Mouse (Mus musculus) forebrain, embryonic 12.5 days (tissue): ENCODE measurements at regions not wholly inside any gene's neighbourhood (a gene's known extent, or its start where the extent isn't known, plus 50 kb on each side); places are given as distances from the start of the nearest gene placed in this dataset.
"Not testable (repeated sequence)": the region's sequence is repeated elsewhere in the genome, so short reads cannot be mapped to it uniquely, and the experiment has no call there.

Experiments
- ATAC-seq: fragments of 200-750 bp; cut with Nextera tagmentation; 2 replicates; pipeline ENCODE4 v1.8.0; 2017; ENCODE audit warnings: moderate TSS enrichment; ENCODE audit not compliant: low FRiP score
- H3K27ac ChIP-seq: fragments of 300-500 bp; sonication (generic); 2 replicates; pipeline ENCODE4 v1.5.1; 2016; ENCODE audit warnings: mild to moderate bottlenecking
- H3K27me3 ChIP-seq: fragments of 300-500 bp; sonication (generic); 2 replicates; pipeline ENCODE4 v1.6.1; 2016; ENCODE audit warnings: mild to moderate bottlenecking
- H3K36me3 ChIP-seq: fragments of 300-500 bp; sonication (generic); replicated peaks from 2 replicates; pipeline ENCODE4 v1.6.1; 2016; ENCODE audit warnings: mild to moderate bottlenecking
- H3K4me1 ChIP-seq: fragments of 300-500 bp; sonication (generic); 2 replicates; pipeline ENCODE4 v1.6.1; 2016
- H3K4me2 ChIP-seq: fragments of 300-500 bp; sonication (generic); 2 replicates; pipeline ENCODE4 v1.6.1; 2016; ENCODE audit warnings: mild to moderate bottlenecking, moderate library complexity
- H3K4me3 ChIP-seq: fragments of 300-500 bp; sonication (generic); replicated peaks from 2 replicates; pipeline ENCODE4 v1.5.1; 2016; ENCODE audit warnings: mild to moderate bottlenecking
- H3K9ac ChIP-seq: fragments of 300-500 bp; sonication (generic); 2 replicates; pipeline ENCODE4 v1.6.1; 2016; ENCODE audit warnings: mild to moderate bottlenecking
- H3K9me3 ChIP-seq: fragments of 300-500 bp; sonication (generic); 2 replicates; pipeline ENCODE4 v1.6.1; 2016
- WGBS: fragments of 180-500 bp; shearing (Covaris S2); methylation state at CpG from one replicate; pipeline ENCODE4 v1.1.7; 2016; 5-methylcytosine and 5-hydroxymethylcytosine counted together

DNA sequence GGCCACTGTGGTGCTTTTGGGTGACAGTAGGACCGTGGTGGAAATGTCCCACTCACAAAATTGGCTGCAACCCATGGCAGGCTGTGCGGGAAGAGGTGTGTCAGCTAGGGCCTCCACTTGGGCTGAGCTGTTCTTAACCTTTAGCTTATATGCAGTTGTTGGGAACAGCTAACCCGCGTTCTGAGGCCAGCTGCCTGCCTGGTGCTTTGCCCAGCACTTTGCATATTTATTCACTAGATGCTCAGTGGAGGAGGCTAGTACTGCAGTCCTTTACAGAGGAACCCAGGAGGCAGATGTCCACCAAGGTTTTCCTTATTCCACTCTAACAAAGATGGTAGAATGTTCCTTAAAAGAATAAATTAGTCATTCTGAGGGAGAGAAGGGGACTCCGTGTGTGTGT lies 101.3 kb downstream of the Sox2 start:
- Histone ChIP-seq H3K4me3 (no peak overlapping the region), H3K9me3 (no peaks in the 10 kb centered on the region), H3K9ac (no peak overlapping the region), H3K4me2 (no peak overlapping the region), H3K27ac (no peak overlapping the region), H3K27me3 (no peaks in the 10 kb centered on the region), H3K36me3 (no peaks in the 10 kb centered on the region), H3K4me1 (peaks cover 7% of the 10 kb centered on the region; the same call in 1 of the 2 replicates)
- no peak for ATAC-seq
- 77% methylated on average over 5 of the region's 5 CpGs for WGBS

GRCm38 (mm10) chr3:34753557-34753956 lies 103.4 kb downstream of the Sox2 start:
- Histone ChIP-seq H3K4me3 (no peak overlapping the region), H3K4me2 (no peak overlapping the region), H3K9me3 (no peaks in the 10 kb centered on the region), H3K4me1 (peaks cover 7% of the 10 kb centered on the region; the same call in 1 of the 2 replicates), H3K36me3 (no peaks in the 10 kb centered on the region), H3K27me3 (no peaks in the 10 kb centered on the region), H3K27ac (no peak overlapping the region), H3K9ac (no peak overlapping the region)
- ATAC-seq: no peak
- 83% methylated on average over 8 of the region's 8 CpGs for WGBS

DNA sequence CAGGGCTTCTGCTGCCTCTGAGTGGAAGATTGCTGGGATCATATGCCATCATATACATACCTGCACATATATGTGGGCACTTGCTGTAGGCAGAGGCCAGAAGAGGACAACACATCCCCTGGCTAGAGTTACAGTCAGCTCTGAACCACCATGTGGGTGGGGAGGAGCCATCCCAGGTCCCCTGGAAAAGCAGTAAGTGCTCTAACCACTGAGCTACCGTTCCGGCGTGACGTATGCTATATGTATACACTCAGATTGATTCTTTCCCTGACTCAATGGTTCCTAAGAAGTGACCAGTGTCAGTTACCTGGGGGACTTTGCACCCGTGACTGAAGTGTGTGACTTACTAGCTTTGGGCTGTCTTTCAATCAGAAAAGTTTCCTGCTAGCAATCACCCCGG lies 104.6 kb downstream of the Sox2 start:
- Histone ChIP-seq H3K4me1 (peaks cover 6% of the 10 kb centered on the region; the same call in 1 of the 2 replicates), H3K27ac (no peak overlapping the region), H3K4me2 (no peak overlapping the region), H3K4me3 (no peak overlapping the region), H3K9me3 (no peaks in the 10 kb centered on the region), H3K36me3 (no peaks in the 10 kb centered on the region), H3K9ac (no peak overlapping the region), H3K27me3 (no peaks in the 10 kb centered on the region)
- ATAC-seq: no peak
- 93% methylated on average over 6 of the region's 6 CpGs for WGBS

- ATAC-seq, H3K27me3 ChIP-seq, H3K36me3 ChIP-seq, H3K9ac ChIP-seq, H3K27ac ChIP-seq, H3K4me1 ChIP-seq, H3K4me2 ChIP-seq, H3K4me3 ChIP-seq, H3K9me3 ChIP-seq: not testable (repeated sequence)
- 95% methylated on average over 5 of the region's 5 CpGs for WGBS
Observed at GRCm38 (mm10) chr3:34755282-34755681, 105.1 kb downstream of the Sox2 start.

DNA sequence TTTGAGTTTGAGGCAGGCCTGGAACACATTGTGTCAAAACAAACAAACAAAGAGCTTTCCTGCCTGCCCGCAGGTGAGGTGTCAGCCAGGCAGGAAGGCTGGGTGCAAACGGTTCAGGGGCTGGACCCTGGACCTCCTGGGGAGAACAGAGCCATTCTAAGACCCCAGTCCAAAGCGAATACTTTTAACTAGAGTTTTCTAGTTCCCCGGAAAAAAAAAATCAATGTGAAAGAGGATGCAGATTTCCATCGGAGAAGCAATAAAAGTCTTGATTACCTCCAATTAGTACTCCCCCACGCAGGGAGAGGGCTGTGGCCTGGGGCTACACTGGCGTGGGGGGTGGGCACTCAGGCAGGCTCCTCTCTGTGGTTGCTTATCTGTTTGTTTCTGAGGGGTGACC lies 106.4 kb downstream of the Sox2 start:
- no peak overlapping the region for H3K9ac ChIP-seq
- H3K36me3 ChIP-seq: no peaks in the 10 kb centered on the region
- H3K9me3 ChIP-seq: 0 out of 2 replicates have a peak, but pooled peaks cover 3% of the 10 kb centered on the region
- no peak overlapping the region for H3K4me2 ChIP-seq
- H3K27ac ChIP-seq: no peak overlapping the region
- H3K4me1 ChIP-seq: no peaks in the 10 kb centered on the region; the same call in 1 of the 2 replicates
- H3K27me3 ChIP-seq: no peaks in the 10 kb centered on the region
- no peak overlapping the region for H3K4me3 ChIP-seq
- 28% methylated on average over 7 of the region's 7 CpGs for WGBS
- ATAC-seq: no peak

DNA sequence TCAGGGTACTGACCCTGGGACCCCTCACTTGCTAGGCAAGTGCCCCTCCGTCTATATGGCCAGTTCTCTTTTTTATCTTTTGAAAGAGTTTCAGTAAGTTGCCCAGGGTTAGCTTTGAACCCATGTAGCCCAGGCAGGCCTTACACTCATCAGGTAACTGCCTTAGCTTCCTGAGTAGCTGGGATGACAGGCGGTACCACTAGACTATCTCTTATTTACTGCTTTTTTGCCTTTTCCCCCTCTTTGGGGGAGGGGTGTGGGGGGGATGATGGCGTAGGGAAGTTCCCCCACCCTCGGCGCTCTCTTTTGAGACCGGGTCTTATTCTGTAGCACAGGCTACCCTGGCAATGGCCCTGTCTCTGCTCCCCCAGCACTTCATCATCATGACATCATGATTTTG lies 106.9 kb downstream of the Sox2 start:
- no peak overlapping the region for H3K4me2 ChIP-seq
- 80% methylated on average over 6 of the region's 6 CpGs for WGBS
- no peak overlapping the region for H3K4me3 ChIP-seq
- H3K9ac ChIP-seq: no peak overlapping the region
- H3K27me3 ChIP-seq: no peaks in the 10 kb centered on the region
- no peaks in the 10 kb centered on the region for H3K36me3 ChIP-seq
- 0 out of 2 replicates have a peak, but pooled peaks cover 3% of the 10 kb centered on the region for H3K9me3 ChIP-seq
- no peaks in the 10 kb centered on the region for H3K4me1 ChIP-seq
- no peak for ATAC-seq
- no peak overlapping the region for H3K27ac ChIP-seq

- 58% methylated on average over 13 of the region's 13 CpGs for WGBS
- no peaks in the 10 kb centered on the region for H3K4me1 ChIP-seq
- H3K9ac ChIP-seq: no peak overlapping the region
- no peak overlapping the region for H3K27ac ChIP-seq
- no peaks in the 10 kb centered on the region for H3K36me3 ChIP-seq
- no peaks in the 10 kb centered on the region for H3K27me3 ChIP-seq
- H3K4me3 ChIP-seq: no peak overlapping the region
- 0 out of 2 replicates have a peak, but pooled peaks cover 3% of the 10 kb centered on the region for H3K9me3 ChIP-seq
- no peak for ATAC-seq
- no peak overlapping the region for H3K4me2 ChIP-seq
Observed at GRCm38 (mm10) chr3:34757813-34758510, 107.8 kb downstream of the Sox2 start.

DNA sequence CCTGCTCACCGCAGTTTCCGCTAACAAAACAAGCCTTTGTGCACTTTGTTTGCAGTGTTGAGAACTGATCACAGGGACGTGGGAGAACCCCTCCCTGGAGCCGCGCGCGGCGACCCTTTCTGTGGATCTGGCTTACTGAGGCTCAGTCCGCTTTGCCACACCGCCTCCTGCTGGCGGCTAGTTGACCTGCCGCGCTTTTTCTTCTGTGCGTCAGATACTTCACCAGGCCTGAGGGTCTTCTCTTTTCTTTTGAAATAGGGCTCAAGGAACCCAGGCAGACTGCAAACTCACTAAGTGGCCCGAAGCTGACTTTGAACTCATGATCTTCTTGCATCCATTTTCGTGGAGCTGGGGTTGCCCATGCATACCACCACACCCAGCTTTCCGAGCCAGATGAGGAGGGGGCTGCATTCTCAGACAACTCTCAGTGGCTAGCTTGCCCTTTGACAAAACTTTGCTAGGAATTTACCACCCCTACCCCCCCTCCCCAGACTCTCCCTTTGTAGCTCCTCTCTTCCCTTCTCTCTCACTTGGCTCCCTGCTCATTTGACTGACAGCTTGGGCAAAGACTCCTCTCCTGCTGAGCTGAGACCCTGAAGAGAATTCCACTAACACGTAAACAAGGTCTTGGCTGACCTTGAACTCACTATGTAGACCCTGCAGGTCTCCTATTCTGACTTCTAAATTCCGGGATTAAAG lies 109.9 kb downstream of the Sox2 start:
- WGBS: 82% methylated on average over 19 of the region's 19 CpGs
- no peak overlapping the region for H3K27ac ChIP-seq

DNA sequence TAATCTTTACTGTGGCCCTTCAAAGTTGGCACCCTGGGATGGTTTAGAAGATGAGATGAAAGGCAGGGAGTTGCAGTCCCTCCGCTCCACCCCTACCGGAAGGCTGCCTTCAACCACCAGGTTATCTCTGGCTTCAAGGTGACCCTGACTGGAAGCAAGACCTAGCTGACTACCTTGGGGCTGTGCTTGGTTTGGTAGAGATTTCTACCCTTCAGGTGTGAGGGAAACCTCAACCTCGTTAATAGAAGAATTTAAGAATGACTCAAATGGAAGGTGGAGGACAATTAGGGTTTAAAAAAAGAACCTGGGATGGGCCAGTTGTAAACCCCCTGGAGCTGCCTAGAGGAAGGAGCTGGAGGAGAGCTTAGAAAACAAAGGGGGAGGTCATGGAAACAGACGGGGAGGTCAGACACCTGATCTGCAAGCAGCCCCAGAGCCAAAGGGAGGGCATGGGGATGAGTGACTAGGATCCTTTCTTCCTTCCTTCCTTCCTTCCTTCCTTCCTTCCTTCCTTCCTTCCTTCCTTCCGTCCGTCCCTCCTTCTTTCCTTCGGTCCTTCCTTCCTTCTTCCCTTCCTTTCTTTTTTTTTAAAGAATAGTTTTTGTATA lies 111.1 kb downstream of the Sox2 start:
- ATAC-seq: no peak
- Histone ChIP-seq H3K27me3 (no peaks in the 10 kb centered on the region), H3K9ac (no peak overlapping the region), H3K4me1 (no peaks in the 10 kb centered on the region), H3K27ac (no peak overlapping the region), H3K4me3 (no peak overlapping the region), H3K4me2 (no peak overlapping the region), H3K9me3 (0 out of 2 replicates have a peak, but pooled peaks cover 3% of the 10 kb centered on the region), H3K36me3 (no peaks in the 10 kb centered on the region)
- 67% methylated on average over 7 of the region's 7 CpGs for WGBS

More for the DNA sequence above, 109.9 kb downstream of the Sox2 start:
- Histone ChIP-seq H3K9me3 (0 out of 2 replicates have a peak, but pooled peaks cover 3% of the 10 kb centered on the region), H3K36me3 (no peaks in the 10 kb centered on the region), H3K27me3 (no peaks in the 10 kb centered on the region), H3K4me3 (no peak overlapping the region), H3K4me2 (no peak overlapping the region), H3K4me1 (no peaks in the 10 kb centered on the region), H3K9ac (no peak overlapping the region)
- no peak for ATAC-seq

DNA sequence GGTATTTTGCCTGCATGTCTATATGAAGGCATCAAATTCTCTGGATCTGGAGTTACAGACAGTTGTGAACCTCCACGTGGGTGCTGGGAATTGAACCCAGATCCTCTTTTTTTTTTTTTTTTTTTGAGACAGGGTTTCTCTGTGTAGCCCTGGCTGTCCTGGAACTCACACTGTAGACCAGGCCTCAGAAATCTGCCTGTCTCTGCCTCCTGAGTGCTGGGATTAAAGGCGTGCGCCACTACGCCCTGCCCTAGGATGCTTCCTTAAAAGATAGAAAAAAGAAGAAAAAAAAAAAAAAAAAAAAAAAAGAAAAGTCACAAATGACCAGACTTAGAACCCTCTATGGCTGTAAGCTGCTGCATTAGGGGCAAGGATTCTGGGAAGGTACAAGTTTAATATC lies 111.6 kb downstream of the Sox2 start:
- no peak overlapping the region for H3K27ac ChIP-seq
- H3K4me1 ChIP-seq: no peaks in the 10 kb centered on the region
- H3K4me2 ChIP-seq: no peak overlapping the region
- no peak overlapping the region for H3K9ac ChIP-seq
- no peaks in the 10 kb centered on the region for H3K36me3 ChIP-seq
- ATAC-seq: no peak
- WGBS: 88% methylated on average over 4 of the region's 4 CpGs
- no peak overlapping the region for H3K4me3 ChIP-seq
- H3K27me3 ChIP-seq: no peaks in the 10 kb centered on the region
- H3K9me3 ChIP-seq: 0 out of 2 replicates have a peak, but pooled peaks cover 3% of the 10 kb centered on the region

DNA sequence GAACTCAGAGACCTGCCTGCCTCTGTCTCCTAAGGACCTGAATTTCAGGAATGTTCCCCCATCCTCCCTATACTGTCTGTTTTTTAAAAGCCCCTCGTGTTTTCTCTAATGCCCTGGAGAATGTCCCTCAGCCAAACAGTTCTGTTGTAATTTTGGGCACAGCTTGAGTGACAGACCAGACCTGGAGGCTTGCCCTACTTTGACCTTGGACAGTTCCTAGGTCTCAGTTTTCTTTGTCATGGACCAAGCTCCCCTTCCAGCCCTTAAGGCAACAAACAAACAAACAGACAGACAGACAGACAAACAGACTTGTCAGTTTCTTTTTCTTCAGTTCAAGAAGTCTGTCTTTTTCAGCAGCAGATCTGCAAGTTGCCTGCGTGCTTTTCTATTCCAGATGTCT lies 114.4 kb downstream of the Sox2 start:
- 82% methylated on average over 2 of the region's 2 CpGs for WGBS
- Histone ChIP-seq H3K4me2 (no peak overlapping the region), H3K9me3 (0 out of 2 replicates have a peak, but pooled peaks cover 3% of the 10 kb centered on the region), H3K9ac (no peak overlapping the region), H3K36me3 (no peaks in the 10 kb centered on the region), H3K4me3 (no peak overlapping the region), H3K27ac (no peak overlapping the region), H3K4me1 (no peaks in the 10 kb centered on the region), H3K27me3 (no peaks in the 10 kb centered on the region)
- ATAC-seq: no peak

DNA sequence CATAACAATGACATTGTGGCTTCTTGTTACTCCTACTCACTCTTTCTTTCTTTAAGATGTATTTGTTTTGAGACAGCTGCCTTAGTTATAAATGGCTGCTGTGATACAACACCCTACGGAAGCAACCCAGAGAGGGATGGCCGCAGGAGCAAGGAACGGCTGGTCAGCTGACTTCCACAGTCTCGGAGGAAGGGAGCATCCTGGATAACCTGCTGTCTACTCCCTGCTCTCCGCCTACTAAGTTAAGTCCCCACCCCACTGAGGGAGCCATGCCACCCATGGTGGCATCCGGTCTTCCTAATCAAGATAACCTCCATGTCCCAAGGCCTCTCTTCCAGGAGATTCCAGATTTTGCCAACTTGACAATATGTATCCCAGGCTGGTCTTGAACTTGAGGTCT lies 114.9 kb downstream of the Sox2 start:
- no peaks in the 10 kb centered on the region for H3K4me1 ChIP-seq
- WGBS: 83% methylated on average over 6 of the region's 6 CpGs
- H3K27ac ChIP-seq: no peak overlapping the region
- H3K36me3 ChIP-seq: no peaks in the 10 kb centered on the region
- H3K9ac ChIP-seq: no peak overlapping the region
- ATAC-seq: no peak
- no peak overlapping the region for H3K4me2 ChIP-seq
- 0 out of 2 replicates have a peak, but pooled peaks cover under 1% of the 10 kb centered on the region for H3K9me3 ChIP-seq
- no peak overlapping the region for H3K4me3 ChIP-seq
- H3K27me3 ChIP-seq: no peaks in the 10 kb centered on the region
